Mouse (Mus musculus) limb, embryonic 12.5 days (tissue): ENCODE data around the gene Abcg1. TPM values are rescaled to one million over a fixed set of nuclear protein-coding genes. Genes with fewer than 3 reads are reported as not detected.

Experiments
- ATAC-seq: fragments of 200-750 bp; cut with Nextera tagmentation; 2 replicates; pipeline ENCODE4 v1.8.0; 2017; ENCODE audit warnings: low read depth, moderate TSS enrichment; ENCODE audit not compliant: insufficient number of reproducible peaks, insufficient read depth, low FRiP score, low TSS enrichment
- H3K27ac ChIP-seq: fragments of 300-500 bp; sonication (generic); 2 replicates; pipeline ENCODE4 v1.5.1; 2016; ENCODE audit warnings: mild to moderate bottlenecking, moderate library complexity
- H3K27me3 ChIP-seq: fragments of 300-500 bp; sonication (generic); 2 replicates; pipeline ENCODE4 v1.6.1; 2016; ENCODE audit warnings: mild to moderate bottlenecking, moderate library complexity
- H3K36me3 ChIP-seq: fragments of 300-500 bp; sonication (generic); 2 replicates; pipeline ENCODE4 v1.6.1; 2016; ENCODE audit warnings: mild to moderate bottlenecking, moderate library complexity
- H3K4me1 ChIP-seq: fragments of 300-500 bp; sonication (generic); replicated peaks from 2 replicates; pipeline ENCODE4 v1.6.1; 2016
- H3K4me2 ChIP-seq: fragments of 300-500 bp; sonication (generic); 2 replicates; pipeline ENCODE4 v1.6.1; 2016; ENCODE audit warnings: mild to moderate bottlenecking, moderate library complexity
- H3K4me3 ChIP-seq: fragments of 300-500 bp; sonication (generic); replicated peaks from 2 replicates; pipeline ENCODE4 v1.5.1; 2016; ENCODE audit warnings: mild to moderate bottlenecking
- H3K9ac ChIP-seq: fragments of 300-500 bp; sonication (generic); replicated peaks from 2 replicates; pipeline ENCODE4 v1.6.1; 2016; ENCODE audit warnings: mild to moderate bottlenecking, moderate library complexity
- H3K9me3 ChIP-seq: fragments of 300-500 bp; sonication (generic); 2 replicates; pipeline ENCODE4 v1.6.1; 2016; ENCODE audit warnings: mild to moderate bottlenecking, moderate library complexity
- WGBS: fragments of 180-500 bp; shearing (Covaris S2); methylation state at CpG from one replicate; pipeline ENCODE4 v1.1.7; 2016; 5-methylcytosine and 5-hydroxymethylcytosine counted together
- polyA plus RNA-seq: library from polyadenylated mRNA; unstranded; fragments of >200 nt; fragmentation: Nextera tagmentation; extraction: Ambion mirVana; gene quantifications from 2 replicates; pipeline ENCODE4 v1.2.1, GENCODE M21; 2016

The Abcg1 gene
- polyA plus RNA-seq, 1 experiment from 2014 or later, result 10.9 TPM

DNA sequence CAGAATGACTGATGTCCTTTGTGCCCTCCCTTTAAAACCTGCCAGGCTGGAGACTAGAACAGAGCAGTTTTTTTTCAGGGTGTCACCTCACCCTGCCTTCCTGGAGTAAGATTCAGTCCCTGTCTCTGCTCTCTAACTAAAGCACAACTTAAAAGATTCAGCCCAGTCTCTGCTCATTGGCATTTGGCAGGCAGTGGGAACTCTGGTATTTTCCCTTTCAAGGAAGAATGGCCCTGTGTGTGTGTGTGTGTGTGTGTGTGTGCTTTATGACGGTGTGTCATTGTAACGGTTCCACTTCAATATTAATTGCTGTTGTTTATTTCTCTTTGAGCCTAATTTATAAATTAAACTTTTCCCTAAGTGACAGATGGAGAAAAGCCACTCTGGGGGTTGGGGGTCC, 14.7 kb upstream of the Abcg1 start:
- no peak overlapping the region for H3K9ac ChIP-seq
- WGBS, result 67% methylated on average over 2 of the region's 2 CpGs
- H3K4me1 ChIP-seq, result peaks cover 4% of the 10 kb centered on the region; the same call in 1 of the 2 replicates
- H3K27me3 ChIP-seq, result no peaks in the 10 kb centered on the region
- no peaks in the 10 kb centered on the region for H3K36me3 ChIP-seq
- H3K4me3 ChIP-seq, result no peak overlapping the region
- ATAC-seq, result no peak
- no peaks in the 10 kb centered on the region for H3K9me3 ChIP-seq
- no peak overlapping the region for H3K27ac ChIP-seq
- no peak overlapping the region for H3K4me2 ChIP-seq

- H3K4me2 ChIP-seq, result peak overlapping the region; percentile 92
- peaks cover 22% of the 10 kb centered on the region for H3K4me1 ChIP-seq
- H3K36me3 ChIP-seq, result no peaks in the 10 kb centered on the region
- WGBS, result 2% methylated on average over 31 of the region's 31 CpGs
- no peak for ATAC-seq
- peak overlapping the region; percentile 53 for H3K9ac ChIP-seq
- H3K27ac ChIP-seq, result no peak overlapping the region
- peaks cover 8% of the 10 kb centered on the region for H3K9me3 ChIP-seq
- peak overlapping the region; percentile 56 for H3K4me3 ChIP-seq
- H3K27me3 ChIP-seq, result peaks cover 45% of the 10 kb centered on the region
Measured at GRCm38 (mm10) chr17:31057891-31058744, 643 bp downstream of the Abcg1 start.

GRCm38 (mm10) chr17:31058745-31059085, 1.2 kb downstream of the Abcg1 start:
- H3K4me2 ChIP-seq, result peak overlapping the region; percentile 92
- H3K36me3 ChIP-seq, result no peaks in the 10 kb centered on the region
- peak overlapping the region; percentile 56 for H3K4me3 ChIP-seq
- peaks cover 45% of the 10 kb centered on the region for H3K27me3 ChIP-seq
- H3K4me1 ChIP-seq, result peaks cover 22% of the 10 kb centered on the region
- peaks cover 2% of the 10 kb centered on the region for H3K9me3 ChIP-seq
- ATAC-seq, result no peak
- no peak overlapping the region for H3K27ac ChIP-seq
- H3K9ac ChIP-seq, result no peak overlapping the region
- WGBS, result 2% methylated on average over 13 of the region's 13 CpGs

DNA sequence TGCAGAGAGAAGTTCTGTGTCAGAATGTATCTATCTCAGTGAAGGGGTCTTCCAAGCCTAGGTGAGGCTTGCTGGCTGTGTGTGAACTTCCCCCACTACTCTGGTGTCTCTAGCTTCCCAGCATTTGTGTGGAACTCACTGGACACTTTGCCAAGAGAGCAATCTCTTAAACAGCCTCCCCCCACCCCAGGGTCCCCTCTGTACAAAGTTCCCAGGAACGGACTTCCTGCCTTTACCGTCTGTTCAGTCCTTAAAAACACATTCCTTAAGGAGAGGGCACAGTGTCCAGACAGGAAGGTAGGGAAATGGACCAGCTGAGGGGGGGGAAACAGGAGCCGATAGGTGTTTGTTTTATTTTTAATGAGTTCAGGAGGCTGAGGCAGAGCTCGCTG, 2.7 kb downstream of the Abcg1 start:
- no peak overlapping the region for H3K9ac ChIP-seq
- no peak overlapping the region for H3K4me3 ChIP-seq
- H3K27ac ChIP-seq, result no peak overlapping the region
- WGBS, result 36% methylated on average over 4 of the region's 4 CpGs
- peaks cover 22% of the 10 kb centered on the region for H3K4me1 ChIP-seq
- no peaks in the 10 kb centered on the region for H3K9me3 ChIP-seq
- H3K27me3 ChIP-seq, result peaks cover 45% of the 10 kb centered on the region
- H3K36me3 ChIP-seq, result no peaks in the 10 kb centered on the region
- ATAC-seq, result no peak
- H3K4me2 ChIP-seq, result no peak overlapping the region

- H3K9me3 ChIP-seq, result no peaks in the 10 kb centered on the region
- no peak overlapping the region for H3K4me2 ChIP-seq
- ATAC-seq, result no peak
- 0 out of 2 replicates have a peak overlapping the region, but pooled peaks have one; percentile 45 for H3K27ac ChIP-seq
- 67% methylated on average over 13 of the region's 13 CpGs for WGBS
- no peak overlapping the region for H3K9ac ChIP-seq
- no peaks in the 10 kb centered on the region for H3K36me3 ChIP-seq
- H3K4me3 ChIP-seq, result no peak overlapping the region
- peaks cover 40% of the 10 kb centered on the region for H3K27me3 ChIP-seq
- peaks cover 26% of the 10 kb centered on the region for H3K4me1 ChIP-seq
Measured at GRCm38 (mm10) chr17:31060588-31061345, 3.3 kb downstream of the Abcg1 start.

- Histone ChIP-seq H3K9ac (no peak overlapping the region), H3K4me2 (no peak overlapping the region), H3K27ac (no peak overlapping the region), H3K4me3 (no peak overlapping the region), H3K4me1 (peaks cover 33% of the 10 kb centered on the region), H3K9me3 (no peaks in the 10 kb centered on the region), H3K36me3 (no peaks in the 10 kb centered on the region), H3K27me3 (peaks cover 40% of the 10 kb centered on the region)
- no peak for ATAC-seq
- WGBS, result 78% methylated on average over 3 of the region's 3 CpGs
Measured at GRCm38 (mm10) chr17:31061346-31062095, 4.0 kb downstream of the Abcg1 start.

DNA sequence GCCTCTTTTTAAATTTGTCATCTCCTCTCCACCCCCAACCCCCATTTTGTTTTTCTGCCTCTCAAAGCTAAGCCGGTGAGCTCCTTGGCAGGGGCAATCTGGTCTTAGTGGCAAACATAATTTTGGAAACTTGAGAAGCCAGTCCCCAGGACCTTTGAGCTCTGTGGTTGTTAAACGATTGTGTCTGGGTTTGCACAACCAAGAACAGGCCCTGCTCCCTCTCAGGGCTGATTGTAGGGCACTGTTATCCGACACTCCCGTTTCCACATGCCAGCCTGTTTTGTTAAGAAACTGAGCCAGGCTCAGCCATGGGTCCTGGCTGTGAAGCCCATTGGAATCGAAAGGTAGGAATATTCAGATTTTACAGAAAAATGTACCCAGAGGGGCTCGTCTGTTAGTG, 8.6 kb downstream of the Abcg1 start:
- Histone ChIP-seq H3K27ac (peak overlapping the region; percentile 69), H3K9ac (no peak overlapping the region), H3K4me1 (peaks cover 46% of the 10 kb centered on the region), H3K9me3 (no peaks in the 10 kb centered on the region), H3K4me3 (no peak overlapping the region), H3K27me3 (no peaks in the 10 kb centered on the region), H3K36me3 (no peaks in the 10 kb centered on the region), H3K4me2 (no peak overlapping the region)
- WGBS, result 35% methylated on average over 6 of the region's 6 CpGs
- ATAC-seq, result no peak

GRCm38 (mm10) chr17:31067051-31067450, 9.6 kb downstream of the Abcg1 start:
- Histone ChIP-seq H3K4me3 (no peak overlapping the region), H3K36me3 (no peaks in the 10 kb centered on the region), H3K27me3 (no peaks in the 10 kb centered on the region), H3K4me2 (no peak overlapping the region), H3K9ac (no peak overlapping the region), H3K27ac (no peak overlapping the region), H3K4me1 (peaks cover 50% of the 10 kb centered on the region), H3K9me3 (no peaks in the 10 kb centered on the region)
- WGBS, result 67% methylated on average over 11 of the region's 11 CpGs
- no peak for ATAC-seq

DNA sequence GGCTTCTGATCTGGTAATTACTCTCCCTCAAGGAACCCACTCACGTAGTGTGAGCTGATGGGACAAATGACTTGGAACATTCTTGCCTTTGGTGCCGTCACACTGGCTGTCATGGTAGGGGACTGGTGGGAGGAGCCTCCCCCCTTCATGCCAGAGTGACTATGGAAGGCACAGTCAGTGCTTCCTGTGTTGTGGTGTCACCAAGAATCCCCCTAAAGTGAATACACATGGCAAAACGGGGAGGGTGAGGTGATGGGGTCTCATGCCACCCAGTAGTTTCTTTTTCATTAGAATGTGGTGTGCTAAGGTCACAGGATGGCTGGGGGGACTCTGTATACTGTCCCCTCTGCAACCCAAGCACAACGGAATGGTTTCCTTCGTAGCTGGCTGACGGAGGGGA, 11.6 kb downstream of the Abcg1 start:
- H3K9me3 ChIP-seq, result no peaks in the 10 kb centered on the region
- H3K36me3 ChIP-seq, result no peaks in the 10 kb centered on the region
- H3K4me3 ChIP-seq, result no peak overlapping the region
- peaks cover 71% of the 10 kb centered on the region for H3K4me1 ChIP-seq
- no peak for ATAC-seq
- whole genome bisulfite sequencing, result 74% methylated on average over 6 of the region's 6 CpGs
- H3K27me3 ChIP-seq, result no peaks in the 10 kb centered on the region
- H3K27ac ChIP-seq, result no peak overlapping the region
- H3K4me2 ChIP-seq, result no peak overlapping the region
- H3K9ac ChIP-seq, result no peak overlapping the region

GRCm38 (mm10) chr17:31069845-31070244, 12.4 kb downstream of the Abcg1 start:
- H3K4me2 ChIP-seq, result no peak overlapping the region
- no peaks in the 10 kb centered on the region for H3K9me3 ChIP-seq
- ATAC-seq, result no peak
- peaks cover 78% of the 10 kb centered on the region for H3K4me1 ChIP-seq
- H3K27me3 ChIP-seq, result no peaks in the 10 kb centered on the region
- H3K9ac ChIP-seq, result no peak overlapping the region
- no peaks in the 10 kb centered on the region for H3K36me3 ChIP-seq
- WGBS, result 80% methylated on average over 4 of the region's 4 CpGs
- H3K4me3 ChIP-seq, result no peak overlapping the region
- 0 out of 2 replicates have a peak overlapping the region, but pooled peaks have one; percentile 74 for H3K27ac ChIP-seq
